Mouse (Mus musculus): ENCODE measurements around the gene Gfy.

DNA sequence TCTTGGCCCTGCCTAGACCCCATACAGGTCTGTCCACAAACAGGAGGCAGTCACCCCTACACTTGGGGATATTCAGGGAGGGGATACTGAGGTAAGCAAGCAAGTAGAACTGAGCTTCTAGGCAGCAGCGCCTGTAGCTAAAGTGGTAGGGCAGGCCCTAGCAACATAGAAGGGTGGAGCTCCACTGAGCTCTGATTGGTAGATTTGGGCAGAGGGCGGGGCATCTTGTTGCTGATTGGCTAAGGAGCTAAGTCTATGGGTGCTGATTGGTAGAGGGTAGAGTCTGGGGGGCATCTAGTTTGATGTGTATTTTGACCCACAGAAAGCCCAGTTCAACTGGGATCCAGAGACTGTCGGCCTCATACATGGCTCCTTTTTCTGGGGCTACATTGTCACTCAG is 9.9 kb downstream of the Gfy start:
- TF ChIP-seq GATA1 (IDR thresholded peaks at IDR 0.05; ENCODE audit: borderline replicate concordance, low read length), result no peak
- TF ChIP-seq FLI1 (IDR thresholded peaks at IDR 0.05; ENCODE audit: low read length), result no peak

Measured in megakaryocyte, embryonic 14.5 days (primary cell).